Mouse (Mus musculus) E14TG2a.4 (cell line): ENCODE data around the gene Evi2.

ENCODE experiments used
- CTCF ChIP-seq: conservative IDR thresholded peaks from 2 replicates; pipeline ENCODE4 v1.5.1; 2014; ENCODE audit warnings: low read length
- POU5F1 ChIP-seq: IDR thresholded peaks from 2 replicates; pipeline ENCODE4 v1.6.1; 2014; ENCODE audit warnings: low read length, borderline replicate concordance

DNA sequence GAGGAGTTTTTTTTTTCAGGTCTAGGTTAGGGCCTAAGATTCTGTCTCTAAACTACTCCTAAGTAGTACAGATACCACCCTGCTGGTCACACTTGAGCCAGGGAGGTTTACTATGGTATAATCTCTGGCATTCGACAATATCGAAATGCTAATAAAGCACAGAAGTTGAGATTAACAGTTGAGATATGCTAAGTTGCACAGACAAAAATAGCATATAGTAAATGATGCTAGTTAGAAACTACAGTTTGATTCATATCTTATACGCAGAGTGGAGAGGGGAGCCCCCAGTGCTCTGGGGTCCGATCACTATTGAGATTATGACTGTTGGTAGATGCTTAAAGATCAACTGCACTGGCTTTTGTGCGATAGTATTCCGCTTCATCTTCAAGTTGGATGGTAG lies 1.2 kb downstream of the Evi2 start:
- TF ChIP-seq CTCF (no peak), POU5F1 (no peak)
